Mouse (Mus musculus) hindbrain, postnatal 0 days (tissue): ENCODE data around the gene Prpf18. TPM values are rescaled to one million over a fixed set of nuclear protein-coding genes. Genes with fewer than 3 reads are reported as not detected.

Experiments
- ATAC-seq: fragments of 200-750 bp; cut with Nextera tagmentation; 2 replicates; pipeline ENCODE4 v1.8.0; 2017; ENCODE audit warnings: mild to moderate bottlenecking, moderate TSS enrichment, moderate library complexity
- DNase-seq: peaks from one replicate; pipeline ENCODE4 v3.0.0-alpha.2; 2015; ENCODE audit warnings: low spot score
- H3K27ac ChIP-seq: fragments of 300-500 bp; sonication (generic); 2 replicates; pipeline ENCODE4 v1.5.1; 2014; ENCODE audit warnings: mild to moderate bottlenecking
- H3K27me3 ChIP-seq: fragments of 300-500 bp; sonication (generic); 2 replicates; pipeline ENCODE4 v1.6.1; 2014; ENCODE audit warnings: low read length, mixed read lengths; ENCODE audit not compliant: insufficient read depth
- H3K36me3 ChIP-seq: fragments of 300-500 bp; sonication (generic); 2 replicates; pipeline ENCODE4 v1.6.1; 2014; ENCODE audit warnings: low read length, mixed read lengths; ENCODE audit not compliant: insufficient read depth
- H3K4me1 ChIP-seq: fragments of 300-500 bp; sonication (generic); 2 replicates; pipeline ENCODE4 v1.6.1; 2014; ENCODE audit warnings: antibody characterized with exemption, low read length, mixed read lengths; ENCODE audit not compliant: insufficient read depth
- H3K4me2 ChIP-seq: fragments of 300-500 bp; sonication (generic); 2 replicates; pipeline ENCODE4 v1.6.1; 2014; ENCODE audit warnings: low read depth, mild to moderate bottlenecking, low read length, moderate library complexity, mixed read lengths
- H3K4me3 ChIP-seq: fragments of 300-500 bp; sonication (generic); 2 replicates; pipeline ENCODE4 v1.5.1; 2014; ENCODE audit warnings: low read length
- H3K9ac ChIP-seq: fragments of 300-500 bp; sonication (generic); replicated peaks from 2 replicates; pipeline ENCODE4 v1.6.1; 2014; ENCODE audit warnings: mild to moderate bottlenecking, low read length, moderate library complexity, mixed read lengths
- H3K9me3 ChIP-seq: fragments of 300-500 bp; sonication (generic); 2 replicates; pipeline ENCODE4 v1.6.1; 2016; ENCODE audit warnings: low read length, mixed read lengths
- CTCF ChIP-seq: IDR thresholded peaks from 2 replicates; pipeline ENCODE4 v1.5.1; 2016; ENCODE audit warnings: antibody characterized with exemption, control low read depth, low read depth
- WGBS: fragments of 180-500 bp; shearing (Covaris S2); extraction: QIAGEN DNeasy Blood & Tissue Kit; methylation state at CpG from one replicate; pipeline ENCODE4 v1.1.7; 2014; 5-methylcytosine and 5-hydroxymethylcytosine counted together
- polyA plus RNA-seq: library from polyadenylated mRNA; unstranded; fragments of >200 nt; fragmentation: Nextera tagmentation; extraction: Ambion mirVana; gene quantifications from 2 replicates; pipeline ENCODE4 v1.2.1, GENCODE M21; 2015
- total RNA-seq: library from RNA; depleted of rRNA; stranded (reverse); fragments of >200 nt; gene quantifications from 2 replicates; pipeline ENCODE4 v1.2.3, GENCODE M21; 2014

The Prpf18 gene
- total and polyA plus RNA-seq, 2 experiments from 2014 or later = 26.7 to 27.1 TPM

- WGBS = 85% methylated on average over 33 of the region's 33 CpGs
- TF ChIP-seq CTCF = no peak
- Histone ChIP-seq H3K4me2 (no peak overlapping the region), H3K36me3 (peaks cover 42% of the 10 kb centered on the region), H3K9ac (no peak overlapping the region), H3K27ac (no peak overlapping the region), H3K9me3 (no peaks in the 10 kb centered on the region), H3K27me3 (no peaks in the 10 kb centered on the region), H3K4me1 (no peaks in the 10 kb centered on the region), H3K4me3 (no peak overlapping the region)
- no peak for DNase-seq
- 0 out of 2 replicates have a peak, but pooled peaks have one; percentile 25 for ATAC-seq
Observed at GRCm38 (mm10) chr2:4603361-4603945, 48.5 kb downstream of the Prpf18 start.

DNA sequence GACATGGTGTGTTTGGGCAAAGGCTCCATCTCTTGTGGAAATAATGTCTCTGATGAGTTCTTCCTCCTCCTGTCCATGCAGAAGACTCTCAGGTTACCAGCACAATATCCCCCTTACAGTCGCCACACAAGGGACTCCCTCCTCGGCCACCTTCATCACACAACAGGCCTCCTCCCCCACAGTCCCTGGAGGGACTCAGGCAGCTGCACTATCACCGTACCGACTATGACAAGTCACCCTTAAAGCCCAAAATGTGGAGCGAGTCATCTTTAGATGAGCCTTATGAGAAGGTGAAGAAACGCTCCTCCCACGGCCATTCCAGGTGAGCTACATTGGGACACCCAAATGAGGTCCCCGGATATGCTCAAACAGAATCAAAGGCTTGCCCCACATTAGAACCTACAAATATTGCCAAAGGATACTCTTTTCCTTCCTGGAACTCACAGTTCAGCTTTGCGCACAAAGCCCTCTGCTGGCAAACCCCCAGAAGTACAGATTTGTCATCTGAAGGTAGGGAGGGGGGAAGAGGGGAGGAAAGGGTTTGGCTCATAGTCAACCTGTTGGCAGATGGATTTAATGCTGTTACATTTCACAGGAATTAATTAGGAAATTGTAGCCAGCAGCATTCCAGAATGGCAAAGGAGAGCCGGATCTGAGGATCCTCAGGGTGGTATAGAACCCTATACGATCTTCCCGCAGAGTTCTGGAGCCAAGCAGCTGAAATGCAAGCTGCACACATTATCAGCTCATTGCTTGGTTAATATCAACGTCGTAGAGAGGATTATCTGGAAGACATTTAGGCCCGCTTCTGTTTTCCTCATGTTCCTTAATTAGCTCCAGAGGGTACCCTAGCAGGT, 50.7 kb downstream of the Prpf18 start:
- DNase-seq (peak; percentile 93), ATAC-seq (peak; percentile 60)
- Histone ChIP-seq H3K4me3 (no peak overlapping the region), H3K9ac (no peak overlapping the region), H3K4me1 (no peaks in the 10 kb centered on the region), H3K27ac (no peak overlapping the region), H3K27me3 (no peaks in the 10 kb centered on the region), H3K9me3 (no peaks in the 10 kb centered on the region), H3K36me3 (peaks cover 29% of the 10 kb centered on the region), H3K4me2 (no peak overlapping the region)
- 44% methylated on average over 15 of the region's 15 CpGs for WGBS
- TF ChIP-seq CTCF = peak; percentile 82

- WGBS = 88% methylated on average over 7 of the region's 7 CpGs
- no peak overlapping the region for H3K27ac ChIP-seq
Observed at GRCm38 (mm10) chr2:4596992-4597391, 54.9 kb downstream of the Prpf18 start.

GRCm38 (mm10) chr2:4593878-4594387, 58.0 kb downstream of the Prpf18 start:
- Histone ChIP-seq H3K9me3 (no peaks in the 10 kb centered on the region), H3K27ac (no peak overlapping the region), H3K9ac (no peak overlapping the region), H3K36me3 (peaks cover 36% of the 10 kb centered on the region), H3K4me1 (no peaks in the 10 kb centered on the region), H3K27me3 (no peaks in the 10 kb centered on the region), H3K4me2 (no peak overlapping the region), H3K4me3 (no peak overlapping the region)
- WGBS = 87% methylated on average over 3 of the region's 3 CpGs
- DNase-seq (no peak), ATAC-seq (no peak)
- TF ChIP-seq CTCF = no peak

More at GRCm38 (mm10) chr2:4596992-4597391, 54.9 kb downstream of the Prpf18 start:
- ATAC-seq (no peak), DNase-seq (no peak)
- Histone ChIP-seq H3K9me3 (no peaks in the 10 kb centered on the region), H3K27me3 (no peaks in the 10 kb centered on the region), H3K4me2 (no peak overlapping the region), H3K4me3 (no peak overlapping the region), H3K4me1 (no peaks in the 10 kb centered on the region), H3K36me3 (peaks cover 21% of the 10 kb centered on the region), H3K9ac (no peak overlapping the region)
- TF ChIP-seq CTCF = no peak

DNA sequence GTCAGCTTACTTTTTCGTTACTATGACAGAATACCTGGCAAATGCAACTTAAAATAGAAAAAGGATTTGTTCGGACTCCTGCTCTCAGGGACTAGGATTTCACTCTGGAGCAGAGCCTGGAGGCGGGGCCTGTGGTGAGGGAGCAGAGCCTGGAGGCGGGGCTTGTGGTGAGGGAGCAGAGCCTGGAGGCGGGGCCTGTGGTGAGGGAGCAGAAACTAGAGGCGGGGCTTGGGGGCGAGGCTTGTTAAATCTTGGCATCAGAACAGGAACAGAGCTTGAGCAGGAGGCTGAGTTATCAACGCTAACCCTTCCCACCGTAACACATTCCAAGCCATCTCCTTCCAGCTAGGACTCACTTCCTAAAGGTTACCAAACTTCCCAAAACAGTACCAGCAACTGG, 58.5 kb downstream of the Prpf18 start:
- no peak overlapping the region for H3K4me3 ChIP-seq
- H3K27me3 ChIP-seq = no peaks in the 10 kb centered on the region
- no peaks in the 10 kb centered on the region for H3K4me1 ChIP-seq
- H3K9ac ChIP-seq = no peak overlapping the region
- DNase-seq (peak; percentile 52), ATAC-seq (peak; percentile 47; the same call in 1 of the 2 replicates)
- no peaks in the 10 kb centered on the region for H3K9me3 ChIP-seq
- 38% methylated on average over 9 of the region's 9 CpGs for WGBS
- no peak overlapping the region for H3K27ac ChIP-seq
- H3K4me2 ChIP-seq = no peak overlapping the region
- H3K36me3 ChIP-seq = peaks cover 38% of the 10 kb centered on the region
- TF ChIP-seq CTCF = no peak

- H3K4me1 ChIP-seq = no peaks in the 10 kb centered on the region
- TF ChIP-seq CTCF = no peak
- no peak overlapping the region for H3K27ac ChIP-seq
- H3K9ac ChIP-seq = no peak overlapping the region
- peaks cover 38% of the 10 kb centered on the region for H3K36me3 ChIP-seq
- no peak overlapping the region for H3K4me3 ChIP-seq
- ATAC-seq (no peak), DNase-seq (no peak)
- H3K4me2 ChIP-seq = no peak overlapping the region
- H3K27me3 ChIP-seq = no peaks in the 10 kb centered on the region
- WGBS = 89% methylated on average over 7 of the region's 7 CpGs
- H3K9me3 ChIP-seq = no peaks in the 10 kb centered on the region
Observed at GRCm38 (mm10) chr2:4592666-4593065, 59.2 kb downstream of the Prpf18 start.
